Mouse (Mus musculus): ENCODE results near the gene Rpl22. TPM values are rescaled to one million over a fixed set of nuclear protein-coding genes. Genes with fewer than 3 reads are reported as not detected.

The Rpl22 gene
- total and polyA plus RNA-seq, 2 experiments: 22.2 to 199 TPM

DNA sequence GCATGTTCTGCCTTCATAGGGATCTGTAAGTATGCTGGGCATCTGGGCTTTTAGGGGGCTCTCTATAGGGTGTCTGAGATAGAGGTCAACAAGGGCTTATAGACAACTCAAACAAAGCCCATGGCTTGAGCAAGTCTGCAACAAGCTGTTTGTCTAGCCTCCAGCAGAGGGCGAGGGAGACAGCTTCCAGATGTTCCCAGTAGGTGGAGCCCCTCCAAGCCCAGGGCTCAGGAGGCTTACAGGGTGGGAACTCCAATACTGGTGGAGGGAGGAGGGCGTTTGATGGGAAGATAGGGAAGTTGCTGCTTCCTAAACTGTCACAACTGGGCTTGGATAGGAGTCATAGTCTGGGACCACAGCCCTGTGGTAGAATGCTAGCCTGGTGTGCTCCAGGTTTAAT is 7.4 kb downstream of the Rpl22 start:
- Histone ChIP-seq H3K27ac (replicated peaks; ENCODE audit: insufficient read depth, low read depth, low read length) (no peak overlapping the region), H3K4me1 (ENCODE audit: control insufficient read depth, insufficient read depth, low read length) (no peaks in the 10 kb centered on the region), H3K4me3 (ENCODE audit: insufficient read depth, low read depth, low read length) (no peak overlapping the region), H3K9ac (ENCODE audit: low read depth, low read length) (no peak overlapping the region), H3K36me3 (ENCODE audit: control insufficient read depth, insufficient read depth, low read length) (peaks cover 16% of the 10 kb centered on the region; the same call in 1 of the 2 replicates), H3K27me3 (ENCODE audit: control insufficient read depth, insufficient read depth, low read length) (no peaks in the 10 kb centered on the region), H3K79me2 (ENCODE audit: control insufficient read depth, insufficient read depth, low read length) (no peaks in the 10 kb centered on the region)
- DNase-seq (ENCODE audit: extremely low read depth, low read depth, low spot score): peak; percentile 17
- TF ChIP-seq POLR2A (IDR thresholded peaks at IDR 0.05; ENCODE audit: extremely low read depth, insufficient read depth, low read length) (no peak), CTCF (IDR thresholded peaks at IDR 0.05; ENCODE audit: low read depth, low read length) (peak; percentile 95)
- 39% methylated on average over 2 of the region's 2 CpGs for WGBS

DNA sequence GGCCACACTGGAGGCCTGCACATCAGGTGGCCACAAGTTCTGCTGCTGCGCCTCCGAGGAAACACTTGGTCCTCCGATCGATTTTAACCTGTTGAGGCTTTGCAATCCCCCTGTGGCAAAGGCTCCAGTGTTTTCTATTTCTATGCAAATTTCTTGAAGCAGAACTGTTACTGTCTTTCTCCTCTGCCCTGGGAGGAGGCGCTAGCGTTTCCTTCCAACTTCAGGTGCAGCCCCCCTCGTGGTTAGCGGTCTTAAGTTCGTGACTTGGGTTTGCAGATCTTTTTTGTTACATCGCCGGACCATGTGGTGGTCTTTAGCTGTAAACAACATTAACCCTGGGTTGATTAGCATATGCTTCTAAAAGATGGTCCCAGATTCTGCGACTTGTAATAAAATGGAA is 8.0 kb downstream of the Rpl22 start:
- Histone ChIP-seq H3K36me3 (ENCODE audit: control insufficient read depth, insufficient read depth, low read length) (peaks cover 16% of the 10 kb centered on the region; the same call in 1 of the 2 replicates), H3K79me2 (ENCODE audit: control insufficient read depth, insufficient read depth, low read length) (no peaks in the 10 kb centered on the region), H3K27me3 (ENCODE audit: control insufficient read depth, insufficient read depth, low read length) (peaks cover 2% of the 10 kb centered on the region; the same call in 1 of the 2 replicates), H3K9ac (ENCODE audit: low read depth, low read length) (no peak overlapping the region), H3K27ac (replicated peaks; ENCODE audit: insufficient read depth, low read depth, low read length) (no peak overlapping the region), H3K4me3 (ENCODE audit: insufficient read depth, low read depth, low read length) (no peak overlapping the region), H3K4me1 (ENCODE audit: control insufficient read depth, insufficient read depth, low read length) (no peaks in the 10 kb centered on the region)
- WGBS: 96% methylated on average over 12 of the region's 12 CpGs
- DNase-seq (ENCODE audit: extremely low read depth, low read depth, low spot score): no peak
- no peak for TF ChIP-seq POLR2A (IDR thresholded peaks at IDR 0.05; ENCODE audit: extremely low read depth, insufficient read depth, low read length)
- TF ChIP-seq CTCF (IDR thresholded peaks at IDR 0.05; ENCODE audit: low read depth, low read length): no peak

GRCm38 (mm10) chr4:152337772-152338171 is 12.2 kb downstream of the Rpl22 start:
- Histone ChIP-seq H3K4me3 (ENCODE audit: insufficient read depth, low read depth, low read length) (no peak overlapping the region), H3K79me2 (ENCODE audit: control insufficient read depth, insufficient read depth, low read length) (no peaks in the 10 kb centered on the region), H3K36me3 (ENCODE audit: control insufficient read depth, insufficient read depth, low read length) (peaks cover 2% of the 10 kb centered on the region; the same call in 1 of the 2 replicates), H3K4me1 (ENCODE audit: control insufficient read depth, insufficient read depth, low read length) (no peaks in the 10 kb centered on the region), H3K9ac (ENCODE audit: low read depth, low read length) (no peak overlapping the region), H3K27me3 (ENCODE audit: control insufficient read depth, insufficient read depth, low read length) (peaks cover 11% of the 10 kb centered on the region), H3K27ac (replicated peaks; ENCODE audit: insufficient read depth, low read depth, low read length) (no peak overlapping the region)
- TF ChIP-seq CTCF (IDR thresholded peaks at IDR 0.05; ENCODE audit: low read depth, low read length): no peak
- no peak for TF ChIP-seq POLR2A (IDR thresholded peaks at IDR 0.05; ENCODE audit: extremely low read depth, insufficient read depth, low read length)
- 34% methylated on average over 6 of the region's 6 CpGs for WGBS
- no peak for DNase-seq (ENCODE audit: extremely low read depth, low read depth, low spot score)

DNA sequence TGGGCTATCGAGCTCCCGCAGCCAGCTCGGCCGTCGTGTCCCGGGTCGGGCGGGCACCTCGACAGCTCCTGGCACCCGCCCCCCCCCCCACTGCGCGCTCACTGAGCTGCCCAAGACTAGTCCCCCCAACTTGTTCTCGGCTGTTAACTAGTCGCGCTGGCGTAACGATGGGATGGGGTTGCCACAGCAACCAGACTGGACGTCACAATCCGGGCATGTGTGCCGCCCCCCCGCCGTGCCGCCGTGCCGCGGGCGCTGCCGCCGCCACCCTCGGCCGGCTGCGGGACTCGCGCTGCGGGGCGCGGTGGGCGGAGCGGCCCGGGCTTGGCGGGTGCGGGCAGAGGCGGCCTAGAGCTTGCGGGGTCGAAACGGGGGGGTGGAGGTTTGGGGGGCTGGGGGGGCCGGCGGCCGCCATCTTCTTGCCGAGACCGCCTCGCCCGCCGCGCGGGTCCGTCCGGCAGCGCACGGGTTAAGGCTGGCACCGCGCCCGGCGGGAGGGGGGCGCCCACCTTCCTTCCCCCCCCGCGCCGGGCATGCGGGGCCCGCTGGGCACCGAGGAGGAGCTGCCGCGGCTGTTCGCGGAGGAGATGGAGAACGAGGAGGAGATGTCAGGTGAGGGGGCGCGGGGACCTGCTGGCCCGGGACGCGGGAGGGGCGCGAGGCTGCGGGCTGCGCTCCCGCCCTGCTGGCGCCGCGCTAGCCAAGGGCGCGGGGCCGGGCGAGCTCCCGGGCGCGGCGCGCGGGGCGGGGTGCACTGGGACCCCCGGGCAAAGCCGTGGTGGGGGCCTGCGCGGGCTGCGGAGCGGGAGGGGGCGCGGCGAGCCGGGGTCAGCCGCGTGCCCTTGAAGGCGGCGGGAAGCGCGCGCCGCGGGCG is 13.1 kb downstream of the Rpl22 start, which contains the start of gene Chd5:
Gene Chd5, plus strand, starts transcription at position 233 of the 874 bp plus-strand sequence.
- Histone ChIP-seq H3K27me3 (ENCODE audit: control insufficient read depth, insufficient read depth, low read length) (peaks cover 11% of the 10 kb centered on the region), H3K27ac (replicated peaks; ENCODE audit: insufficient read depth, low read depth, low read length) (no peak within 1 kb of the TSS), H3K9ac (ENCODE audit: low read depth, low read length) (no peak within 1 kb of the TSS), H3K79me2 (ENCODE audit: control insufficient read depth, insufficient read depth, low read length) (no peaks in the 10 kb centered on the region), H3K4me3 (ENCODE audit: insufficient read depth, low read depth, low read length) (no peak within 1 kb of the TSS), H3K4me1 (ENCODE audit: control insufficient read depth, insufficient read depth, low read length) (no peaks in the 10 kb centered on the region), H3K36me3 (ENCODE audit: control insufficient read depth, insufficient read depth, low read length) (no peaks in the 10 kb centered on the region; the same call in 1 of the 2 replicates)
- TF ChIP-seq POLR2A (IDR thresholded peaks at IDR 0.05; ENCODE audit: extremely low read depth, insufficient read depth, low read length): no peak
- no peak for TF ChIP-seq CTCF (IDR thresholded peaks at IDR 0.05; ENCODE audit: low read depth, low read length)
- no peak for DNase-seq (ENCODE audit: extremely low read depth, low read depth, low spot score)
- 3% methylated on average over 107 of the region's 120 CpGs for WGBS

GRCm38 (mm10) chr4:152339293-152339790 is 13.8 kb downstream of the Rpl22 start:
- H3K9ac ChIP-seq (ENCODE audit: low read depth, low read length): no peak overlapping the region
- H3K79me2 ChIP-seq (ENCODE audit: control insufficient read depth, insufficient read depth, low read length): no peaks in the 10 kb centered on the region
- H3K4me1 ChIP-seq (ENCODE audit: control insufficient read depth, insufficient read depth, low read length): no peaks in the 10 kb centered on the region
- peaks cover 11% of the 10 kb centered on the region for H3K27me3 ChIP-seq (ENCODE audit: control insufficient read depth, insufficient read depth, low read length)
- no peak overlapping the region for H3K27ac ChIP-seq (replicated peaks; ENCODE audit: insufficient read depth, low read depth, low read length)
- WGBS: 7% methylated on average over 26 of the region's 26 CpGs
- no peak for DNase-seq (ENCODE audit: extremely low read depth, low read depth, low spot score)
- no peak for TF ChIP-seq POLR2A (IDR thresholded peaks at IDR 0.05; ENCODE audit: extremely low read depth, insufficient read depth, low read length)
- TF ChIP-seq CTCF (IDR thresholded peaks at IDR 0.05; ENCODE audit: low read depth, low read length): no peak
- no peaks in the 10 kb centered on the region for H3K36me3 ChIP-seq (ENCODE audit: control insufficient read depth, insufficient read depth, low read length)
- no peak overlapping the region for H3K4me3 ChIP-seq (ENCODE audit: insufficient read depth, low read depth, low read length)
